Mouse (Mus musculus) midbrain, embryonic 10.5 days (tissue): ENCODE data around the gene Spr. TPM values are rescaled to one million over a fixed set of nuclear protein-coding genes. Genes with fewer than 3 reads are reported as not detected.

Experiments used
- DNase-seq: peaks from one replicate; pipeline ENCODE4 v3.0.0-alpha.2; 2017; ENCODE audit warnings: low spot score
- H3K27ac ChIP-seq: fragments of 300-500 bp; sonication (generic); replicated peaks from 2 replicates; pipeline ENCODE4 v1.5.1; 2016; ENCODE audit warnings: mild to moderate bottlenecking
- H3K27me3 ChIP-seq: fragments of 300-500 bp; sonication (generic); 2 replicates; pipeline ENCODE4 v1.6.1; 2016; ENCODE audit warnings: low read depth, mild to moderate bottlenecking; ENCODE audit not compliant: poor library complexity, severe bottlenecking
- H3K36me3 ChIP-seq: fragments of 300-500 bp; sonication (generic); 2 replicates; pipeline ENCODE4 v1.6.1; 2016; ENCODE audit warnings: mild to moderate bottlenecking, moderate library complexity
- H3K4me1 ChIP-seq: fragments of 300-500 bp; sonication (generic); 2 replicates; pipeline ENCODE4 v1.6.1; 2016
- H3K4me3 ChIP-seq: fragments of 300-500 bp; sonication (generic); 2 replicates; pipeline ENCODE4 v1.5.1; 2016; ENCODE audit warnings: mild to moderate bottlenecking, moderate library complexity
- H3K9me3 ChIP-seq: fragments of 300-500 bp; sonication (generic); replicated peaks from 2 replicates; pipeline ENCODE4 v1.6.1; 2016; ENCODE audit warnings: mild to moderate bottlenecking
- WGBS: fragments of 180-500 bp; shearing (Covaris S2); methylation state at CpG from one replicate; pipeline ENCODE4 v1.1.7; 2016; 5-methylcytosine and 5-hydroxymethylcytosine counted together
- polyA plus RNA-seq: library from polyadenylated mRNA; unstranded; fragments of >200 nt; fragmentation: Nextera tagmentation; extraction: Ambion mirVana; gene quantifications from 2 replicates; pipeline ENCODE4 v1.2.1, GENCODE M21; 2016

Spr gene
- polyA plus RNA-seq, 1 experiment from 2014 or later = 55.7 TPM

DNA sequence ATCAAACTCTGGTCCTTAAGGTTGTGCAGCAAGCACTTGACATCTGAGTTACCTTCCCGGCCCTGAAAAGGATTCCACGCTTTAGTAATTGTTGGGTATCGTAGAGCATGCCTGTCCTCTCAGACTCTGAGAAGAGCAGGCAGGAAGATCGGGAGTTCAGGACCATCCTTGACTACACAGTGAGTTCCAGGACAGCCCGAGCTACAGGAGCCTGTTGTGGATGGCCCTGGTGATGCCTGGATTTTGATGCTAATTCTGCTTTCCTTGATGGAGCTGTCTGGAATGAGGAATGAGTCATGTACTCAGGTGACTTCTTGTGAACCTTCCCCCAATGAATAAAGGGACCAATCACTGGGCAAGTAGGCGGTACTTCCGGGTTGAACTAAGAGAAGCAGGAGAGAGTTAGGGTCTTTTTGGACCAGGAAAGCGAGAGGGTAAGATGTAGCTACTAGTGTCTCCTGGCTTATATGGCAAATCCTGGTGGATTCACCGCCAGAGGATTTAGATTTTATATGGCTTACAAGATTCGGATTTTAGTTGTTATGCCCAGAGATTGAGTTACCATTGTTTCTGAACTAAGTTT, 32.4 kb downstream of the Spr start:
- H3K9me3 ChIP-seq = no peaks in the 10 kb centered on the region
- no peaks in the 10 kb centered on the region for H3K27me3 ChIP-seq
- no peaks in the 10 kb centered on the region for H3K4me1 ChIP-seq
- H3K4me3 ChIP-seq = no peak overlapping the region
- 88% methylated on average over 10 of the region's 10 CpGs for WGBS
- no peak for DNase-seq
- H3K36me3 ChIP-seq = no peaks in the 10 kb centered on the region
- H3K27ac ChIP-seq = no peak overlapping the region

DNA sequence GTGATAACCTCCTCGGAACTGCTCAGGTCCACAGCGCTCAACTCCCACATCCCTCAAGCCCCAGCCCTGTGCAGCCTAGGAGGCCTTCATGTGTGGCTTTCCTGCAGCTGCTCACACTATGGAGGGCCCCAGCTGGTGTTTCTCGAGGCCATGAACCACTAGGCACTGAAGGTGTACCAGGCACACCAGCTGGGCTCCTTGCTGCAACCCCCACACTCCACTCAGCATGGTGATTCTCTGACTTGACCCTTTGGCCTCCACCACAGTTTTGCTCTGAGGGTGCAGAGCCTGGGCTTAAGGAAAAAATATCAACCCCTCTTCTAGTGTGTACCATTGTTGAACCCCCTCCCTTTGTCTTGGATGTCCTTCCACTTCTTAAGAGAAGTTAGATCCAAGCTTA, 34.2 kb downstream of the Spr start:
- 84% methylated on average over 3 of the region's 3 CpGs for WGBS

DNA sequence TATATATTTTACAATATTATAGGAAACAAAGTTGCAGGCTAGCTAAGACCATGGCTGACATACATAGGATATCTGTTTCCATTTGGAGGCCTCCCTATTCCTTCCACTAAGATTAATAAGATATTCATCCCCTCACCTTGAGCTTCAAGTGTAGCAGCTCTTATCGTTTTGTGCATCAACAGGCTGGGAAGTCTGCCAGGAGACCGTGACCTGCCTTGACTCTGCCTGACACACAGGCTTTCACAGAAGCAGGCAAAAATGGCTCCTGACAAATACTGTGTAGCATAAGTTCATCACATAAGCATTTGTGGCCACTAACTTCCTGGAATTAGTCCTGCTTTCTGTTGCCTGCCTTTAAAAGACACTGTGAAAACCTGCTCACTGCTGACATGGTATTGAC, 41.1 kb downstream of the Spr start:
- Histone ChIP-seq H3K4me1 (no peaks in the 10 kb centered on the region), H3K36me3 (no peaks in the 10 kb centered on the region), H3K9me3 (no peaks in the 10 kb centered on the region), H3K27ac (no peak overlapping the region), H3K27me3 (no peaks in the 10 kb centered on the region), H3K4me3 (no peak overlapping the region)
- 92% methylated on average over 2 of the region's 2 CpGs for WGBS
- no peak for DNase-seq

More for the DNA sequence above, 34.2 kb downstream of the Spr start:
- H3K9me3 ChIP-seq = no peaks in the 10 kb centered on the region
- H3K4me1 ChIP-seq = no peaks in the 10 kb centered on the region
- DNase-seq = no peak
- H3K4me3 ChIP-seq = no peak overlapping the region
- H3K36me3 ChIP-seq = no peaks in the 10 kb centered on the region
- no peaks in the 10 kb centered on the region for H3K27me3 ChIP-seq
- H3K27ac ChIP-seq = no peak overlapping the region

DNA sequence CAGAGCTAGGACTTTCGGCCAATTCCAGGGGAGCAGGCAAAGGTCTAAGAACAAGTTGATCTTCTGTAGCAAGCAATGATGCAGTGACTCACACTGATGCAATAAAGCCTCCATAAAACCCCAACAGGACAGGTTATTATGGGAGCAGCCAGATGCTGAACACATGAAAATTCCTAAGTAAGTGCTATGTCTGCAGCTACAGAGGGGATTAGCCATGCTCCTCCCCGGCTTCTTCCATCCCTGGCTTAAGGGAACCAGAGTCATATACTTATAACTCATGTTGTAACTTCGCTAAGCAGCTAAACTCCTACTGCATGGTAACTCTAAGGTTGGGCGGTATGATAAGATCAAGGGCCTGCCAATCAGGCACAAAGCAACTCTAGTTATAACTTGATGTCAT, 50.1 kb downstream of the Spr start:
- no peaks in the 10 kb centered on the region for H3K36me3 ChIP-seq
- no peaks in the 10 kb centered on the region for H3K9me3 ChIP-seq
- H3K27me3 ChIP-seq = no peaks in the 10 kb centered on the region
- H3K4me3 ChIP-seq = no peak overlapping the region
- no peaks in the 10 kb centered on the region for H3K4me1 ChIP-seq
- H3K27ac ChIP-seq = no peak overlapping the region
- no peak for DNase-seq
- WGBS = 86% methylated on average over 4 of the region's 4 CpGs

DNA sequence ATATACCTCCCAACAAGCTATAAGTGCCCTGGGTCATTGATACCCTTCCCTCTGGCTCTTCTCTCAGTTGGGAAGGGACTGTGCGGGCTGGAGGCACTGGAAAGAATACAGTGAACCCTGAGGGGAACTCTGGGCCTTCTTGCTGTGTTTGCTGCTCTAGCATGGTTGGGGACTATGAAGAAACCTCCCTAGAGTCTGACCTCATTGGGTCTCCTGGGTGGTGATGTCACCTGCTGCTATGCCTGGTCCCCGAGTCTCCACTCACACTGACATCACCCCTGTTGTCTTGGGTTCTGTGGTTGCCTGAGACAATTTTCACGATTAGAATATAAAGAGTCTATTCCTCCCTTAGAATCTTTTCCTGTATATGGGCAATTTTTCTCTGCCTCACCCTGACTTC, 50.9 kb downstream of the Spr start:
- H3K4me3 ChIP-seq = no peak overlapping the region
- no peak for DNase-seq
- H3K27me3 ChIP-seq = no peaks in the 10 kb centered on the region
- no peaks in the 10 kb centered on the region for H3K9me3 ChIP-seq
- no peaks in the 10 kb centered on the region for H3K4me1 ChIP-seq
- WGBS = 82% methylated on average over 3 of the region's 3 CpGs
- no peaks in the 10 kb centered on the region for H3K36me3 ChIP-seq
- no peak overlapping the region for H3K27ac ChIP-seq

Other genes starting within 250 kb of the Spr start
- gene Exoc6b, start 68.3 kb downstream of the Spr start, polyA plus RNA-seq = 22.8 and 29.2 TPM in 2 replicates
- 2.2 and 3.5 TPM in 2 replicates for gene Emx1, start 49.7 kb upstream of the Spr start, polyA plus RNA-seq
- gene Sfxn5, start 195.7 kb upstream of the Spr start, polyA plus RNA-seq = 8.7 and 10.5 TPM in 2 replicates
- gene Rab11fip5, start 236.9 kb upstream of the Spr start, polyA plus RNA-seq = 4.2 and 6.4 TPM in 2 replicates